Mouse (Mus musculus): ENCODE measurements around the gene Hmga1. TPM values are rescaled to one million over a fixed set of nuclear protein-coding genes. Genes with fewer than 3 reads are reported as not detected.

The Hmga1 gene
- polyA plus RNA-seq, 1 experiment from 2014 or later: 134 TPM

- Histone ChIP-seq H3K9me3 (replicated peaks; ENCODE audit: control insufficient read depth, low read length, poor library complexity, severe bottlenecking) (no peaks in the 10 kb centered on the region), H3K9ac (ENCODE audit: low read depth, low read length) (no peak overlapping the region), H3K36me3 (ENCODE audit: control insufficient read depth, insufficient read depth, low read length) (peaks cover 24% of the 10 kb centered on the region), H3K27ac (ENCODE audit: low read length) (no peak overlapping the region), H3K4me3 (ENCODE audit: low read depth, low read length) (no peak overlapping the region), H3K4me2 (ENCODE audit: low read length) (no peak overlapping the region), H3K4me1 (ENCODE audit: control insufficient read depth, insufficient read depth, low read length) (no peaks in the 10 kb centered on the region), H3K27me3 (ENCODE audit: control insufficient read depth, insufficient read depth, low read depth, low read length) (no peaks in the 10 kb centered on the region)
- ATAC-seq: no peak
- 92% methylated on average over 12 of the region's 12 CpGs for WGBS
Measured at GRCm38 (mm10) chr17:27591826-27592564, 35.7 kb downstream of the Hmga1 start.

- H3K27me3 ChIP-seq (ENCODE audit: control insufficient read depth, insufficient read depth, low read depth, low read length): no peaks in the 10 kb centered on the region
- no peak for ATAC-seq
- no peak overlapping the region for H3K4me2 ChIP-seq (ENCODE audit: low read length)
- H3K4me3 ChIP-seq (ENCODE audit: low read depth, low read length): no peak overlapping the region
- no peak overlapping the region for H3K9ac ChIP-seq (ENCODE audit: low read depth, low read length)
- peaks cover 24% of the 10 kb centered on the region for H3K36me3 ChIP-seq (ENCODE audit: control insufficient read depth, insufficient read depth, low read length)
- WGBS: 99% methylated on average over 7 of the region's 7 CpGs
- no peaks in the 10 kb centered on the region for H3K9me3 ChIP-seq (replicated peaks; ENCODE audit: control insufficient read depth, low read length, poor library complexity, severe bottlenecking)
- no peak overlapping the region for H3K27ac ChIP-seq (ENCODE audit: low read length)
- no peaks in the 10 kb centered on the region for H3K4me1 ChIP-seq (ENCODE audit: control insufficient read depth, insufficient read depth, low read length)
Measured at GRCm38 (mm10) chr17:27592565-27592910, 36.2 kb downstream of the Hmga1 start.

- no peaks in the 10 kb centered on the region for H3K9me3 ChIP-seq (replicated peaks; ENCODE audit: control insufficient read depth, low read length, poor library complexity, severe bottlenecking)
- peaks cover 6% of the 10 kb centered on the region for H3K4me1 ChIP-seq (ENCODE audit: control insufficient read depth, insufficient read depth, low read length)
- no peak overlapping the region for H3K4me2 ChIP-seq (ENCODE audit: low read length)
- H3K4me3 ChIP-seq (ENCODE audit: low read depth, low read length): no peak overlapping the region
- 84% methylated on average over 15 of the region's 15 CpGs for WGBS
- no peaks in the 10 kb centered on the region for H3K27me3 ChIP-seq (ENCODE audit: control insufficient read depth, insufficient read depth, low read depth, low read length)
- no peak for ATAC-seq
- H3K27ac ChIP-seq (ENCODE audit: low read length): 0 out of 2 replicates have a peak overlapping the region, but pooled peaks have one; percentile 8
- H3K36me3 ChIP-seq (ENCODE audit: control insufficient read depth, insufficient read depth, low read length): peaks cover 19% of the 10 kb centered on the region
- no peak overlapping the region for H3K9ac ChIP-seq (ENCODE audit: low read depth, low read length)
Measured at GRCm38 (mm10) chr17:27595659-27596375, 39.5 kb downstream of the Hmga1 start.

- peaks cover 10% of the 10 kb centered on the region for H3K4me1 ChIP-seq (ENCODE audit: control insufficient read depth, insufficient read depth, low read length)
- peaks cover 19% of the 10 kb centered on the region for H3K36me3 ChIP-seq (ENCODE audit: control insufficient read depth, insufficient read depth, low read length)
- no peak overlapping the region for H3K4me3 ChIP-seq (ENCODE audit: low read depth, low read length)
- no peaks in the 10 kb centered on the region for H3K27me3 ChIP-seq (ENCODE audit: control insufficient read depth, insufficient read depth, low read depth, low read length)
- no peak for ATAC-seq
- no peak overlapping the region for H3K27ac ChIP-seq (ENCODE audit: low read length)
- H3K4me2 ChIP-seq (ENCODE audit: low read length): no peak overlapping the region
- H3K9ac ChIP-seq (ENCODE audit: low read depth, low read length): no peak overlapping the region
- WGBS: 87% methylated on average over 21 of the region's 21 CpGs
- no peaks in the 10 kb centered on the region for H3K9me3 ChIP-seq (replicated peaks; ENCODE audit: control insufficient read depth, low read length, poor library complexity, severe bottlenecking)
Measured at GRCm38 (mm10) chr17:27596376-27597190, 40.3 kb downstream of the Hmga1 start.

- no peak overlapping the region for H3K4me2 ChIP-seq (ENCODE audit: low read length)
- no peaks in the 10 kb centered on the region for H3K27me3 ChIP-seq (ENCODE audit: control insufficient read depth, insufficient read depth, low read depth, low read length)
- no peak for ATAC-seq
- H3K36me3 ChIP-seq (ENCODE audit: control insufficient read depth, insufficient read depth, low read length): peaks cover 12% of the 10 kb centered on the region; the same call in 1 of the 2 replicates
- 87% methylated on average over 3 of the region's 3 CpGs for WGBS
- no peak overlapping the region for H3K9ac ChIP-seq (ENCODE audit: low read depth, low read length)
- H3K4me1 ChIP-seq (ENCODE audit: control insufficient read depth, insufficient read depth, low read length): peaks cover 24% of the 10 kb centered on the region
- H3K9me3 ChIP-seq (replicated peaks; ENCODE audit: control insufficient read depth, low read length, poor library complexity, severe bottlenecking): no peaks in the 10 kb centered on the region
- H3K4me3 ChIP-seq (ENCODE audit: low read depth, low read length): no peak overlapping the region
- H3K27ac ChIP-seq (ENCODE audit: low read length): no peak overlapping the region
Measured at GRCm38 (mm10) chr17:27600286-27600685, 44.0 kb downstream of the Hmga1 start.

- 57% methylated on average over 5 of the region's 5 CpGs for WGBS
- Histone ChIP-seq H3K4me1 (ENCODE audit: control insufficient read depth, insufficient read depth, low read length) (peaks cover 24% of the 10 kb centered on the region), H3K27me3 (ENCODE audit: control insufficient read depth, insufficient read depth, low read depth, low read length) (no peaks in the 10 kb centered on the region), H3K9me3 (replicated peaks; ENCODE audit: control insufficient read depth, low read length, poor library complexity, severe bottlenecking) (no peaks in the 10 kb centered on the region), H3K36me3 (ENCODE audit: control insufficient read depth, insufficient read depth, low read length) (peaks cover 8% of the 10 kb centered on the region; the same call in 1 of the 2 replicates), H3K4me3 (ENCODE audit: low read depth, low read length) (no peak overlapping the region), H3K9ac (ENCODE audit: low read depth, low read length) (no peak overlapping the region), H3K4me2 (ENCODE audit: low read length) (no peak overlapping the region), H3K27ac (ENCODE audit: low read length) (no peak overlapping the region)
- ATAC-seq: no peak
Measured at GRCm38 (mm10) chr17:27600869-27601268, 44.6 kb downstream of the Hmga1 start.

GRCm38 (mm10) chr17:27603036-27603435 lies 46.7 kb downstream of the Hmga1 start:
- Histone ChIP-seq H3K4me2 (ENCODE audit: low read length) (no peak overlapping the region), H3K27ac (ENCODE audit: low read length) (no peak overlapping the region), H3K36me3 (ENCODE audit: control insufficient read depth, insufficient read depth, low read length) (no peaks in the 10 kb centered on the region), H3K9me3 (replicated peaks; ENCODE audit: control insufficient read depth, low read length, poor library complexity, severe bottlenecking) (no peaks in the 10 kb centered on the region), H3K27me3 (ENCODE audit: control insufficient read depth, insufficient read depth, low read depth, low read length) (no peaks in the 10 kb centered on the region), H3K4me3 (ENCODE audit: low read depth, low read length) (no peak overlapping the region), H3K9ac (ENCODE audit: low read depth, low read length) (no peak overlapping the region), H3K4me1 (ENCODE audit: control insufficient read depth, insufficient read depth, low read length) (peaks cover 26% of the 10 kb centered on the region)
- no peak for ATAC-seq
- 86% methylated on average over 2 of the region's 2 CpGs for WGBS

- Histone ChIP-seq H3K27me3 (ENCODE audit: control insufficient read depth, insufficient read depth, low read depth, low read length) (no peaks in the 10 kb centered on the region), H3K27ac (ENCODE audit: low read length) (no peak overlapping the region), H3K4me1 (ENCODE audit: control insufficient read depth, insufficient read depth, low read length) (peaks cover 26% of the 10 kb centered on the region), H3K9me3 (replicated peaks; ENCODE audit: control insufficient read depth, low read length, poor library complexity, severe bottlenecking) (no peaks in the 10 kb centered on the region), H3K9ac (ENCODE audit: low read depth, low read length) (no peak overlapping the region), H3K4me3 (ENCODE audit: low read depth, low read length) (no peak overlapping the region), H3K36me3 (ENCODE audit: control insufficient read depth, insufficient read depth, low read length) (no peaks in the 10 kb centered on the region), H3K4me2 (ENCODE audit: low read length) (no peak overlapping the region)
- WGBS: 65% methylated on average over 21 of the region's 21 CpGs
- ATAC-seq: no peak
Measured at GRCm38 (mm10) chr17:27603522-27604234, 47.4 kb downstream of the Hmga1 start.

Data from midbrain, embryonic 16.5 days (tissue).